Mouse (Mus musculus) heart, adult 9 months (tissue): Measurements from ENCODE around the gene Atp1b4.

Experiments
- DNase-seq, 2 experiments: peaks; one replicate each; pipeline ENCODE4 v3.0.0; 2022; ENCODE audit warnings: low spot score in 2 of 2

Gene Atp1b4

GRCm38 (mm10) chrX:38315884-38316283, at the start of gene Atp1b4:
TSS of gene Atp1b4 (plus strand) at chrX:38316184.
- no peak for DNase-seq

GRCm38 (mm10) chrX:38308597-38308996, 7.4 kb upstream of the Atp1b4 start:
- DNase-seq = no peak

GRCm38 (mm10) chrX:38311054-38311453, 4.9 kb upstream of the Atp1b4 start:
- DNase-seq = no peak

GRCm38 (mm10) chrX:38312910-38313625, 2.9 kb upstream of the Atp1b4 start:
- no peak for DNase-seq

- no peak for DNase-seq
Measured at GRCm38 (mm10) chrX:38313626-38314210, 2.3 kb upstream of the Atp1b4 start.

GRCm38 (mm10) chrX:38330695-38331406, 14.9 kb downstream of the Atp1b4 start:
- DNase-seq = no peak

GRCm38 (mm10) chrX:38334329-38335279, 18.6 kb downstream of the Atp1b4 start:
- DNase-seq = peak; percentile 20 to 35

GRCm38 (mm10) chrX:38362016-38362415, 46.0 kb downstream of the Atp1b4 start:
- DNase-seq = no peak

GRCm38 (mm10) chrX:38364621-38365020, 48.6 kb downstream of the Atp1b4 start:
- peak; percentile 12 to 17 for DNase-seq

- peak in 1 of 2 experiments; percentile 1 for DNase-seq
Measured at GRCm38 (mm10) chrX:38373169-38373568, 57.2 kb downstream of the Atp1b4 start.
